Mouse (Mus musculus): ENCODE data around the gene 4931406P16Rik. TPM values are rescaled to one million over a fixed set of nuclear protein-coding genes. Genes with fewer than 3 reads are reported as not detected.

The 4931406P16Rik gene
- 30.6 and 32.0 TPM in 2 replicates for polyA plus RNA-seq (2012; rRNA removed)

GRCm38 (mm10) chr7:34313443-34313875, at the start of gene 4931406P16Rik:
TSS of gene 4931406P16Rik (minus strand) at chr7:34313551.
- Histone ChIP-seq H3K4me3 (ENCODE audit: insufficient read depth, low read length) (peak within 1 kb of the TSS; percentile 95), H3K4me1 (ENCODE audit: control insufficient read depth, insufficient read depth, low read length) (peaks cover 8% of the 10 kb centered on the region; the same call in 1 of the 2 replicates), H3K27ac (ENCODE audit: insufficient read depth, low read length) (peak within 1 kb of the TSS; percentile 95)
- TF ChIP-seq POLR2A (IDR thresholded peaks at IDR 0.05; ENCODE audit: extremely low read depth, insufficient read depth, low read length) = peak; percentile 59; the same call in 1 of the 2 replicates
- no peak for TF ChIP-seq CTCF (IDR thresholded peaks at IDR 0.05; ENCODE audit: extremely low read depth, insufficient read depth, low read length)

GRCm38 (mm10) chr7:34355629-34356028, 42.3 kb upstream of the 4931406P16Rik start:
- Histone ChIP-seq H3K27ac (ENCODE audit: insufficient read depth, low read length) (no peak overlapping the region), H3K4me3 (ENCODE audit: insufficient read depth, low read length) (no peak overlapping the region), H3K4me1 (ENCODE audit: control insufficient read depth, insufficient read depth, low read length) (no peaks in the 10 kb centered on the region)
- no peak for TF ChIP-seq CTCF (IDR thresholded peaks at IDR 0.05; ENCODE audit: extremely low read depth, insufficient read depth, low read length)
- no peak for TF ChIP-seq POLR2A (IDR thresholded peaks at IDR 0.05; ENCODE audit: extremely low read depth, insufficient read depth, low read length)

GRCm38 (mm10) chr7:34351997-34352396, 38.6 kb upstream of the 4931406P16Rik start:
- Histone ChIP-seq H3K4me3 (ENCODE audit: insufficient read depth, low read length) (no peak overlapping the region), H3K4me1 (ENCODE audit: control insufficient read depth, insufficient read depth, low read length) (no peaks in the 10 kb centered on the region; the same call in 1 of the 2 replicates), H3K27ac (ENCODE audit: insufficient read depth, low read length) (no peak overlapping the region)
- TF ChIP-seq POLR2A (IDR thresholded peaks at IDR 0.05; ENCODE audit: extremely low read depth, insufficient read depth, low read length) (no peak), CTCF (IDR thresholded peaks at IDR 0.05; ENCODE audit: extremely low read depth, insufficient read depth, low read length) (peak; percentile 39)

GRCm38 (mm10) chr7:34350166-34350565, 36.8 kb upstream of the 4931406P16Rik start:
- no peaks in the 10 kb centered on the region; the same call in 1 of the 2 replicates for H3K4me1 ChIP-seq (ENCODE audit: control insufficient read depth, insufficient read depth, low read length)
- no peak overlapping the region for H3K4me3 ChIP-seq (ENCODE audit: insufficient read depth, low read length)
- no peak overlapping the region for H3K27ac ChIP-seq (ENCODE audit: insufficient read depth, low read length)
- TF ChIP-seq CTCF (IDR thresholded peaks at IDR 0.05; ENCODE audit: extremely low read depth, insufficient read depth, low read length) (no peak), POLR2A (IDR thresholded peaks at IDR 0.05; ENCODE audit: extremely low read depth, insufficient read depth, low read length) (no peak)

GRCm38 (mm10) chr7:34348011-34348410, 34.7 kb upstream of the 4931406P16Rik start:
- Histone ChIP-seq H3K4me3 (ENCODE audit: insufficient read depth, low read length) (no peak overlapping the region), H3K27ac (ENCODE audit: insufficient read depth, low read length) (no peak overlapping the region), H3K4me1 (ENCODE audit: control insufficient read depth, insufficient read depth, low read length) (no peaks in the 10 kb centered on the region; the same call in 1 of the 2 replicates)
- no peak for TF ChIP-seq CTCF (IDR thresholded peaks at IDR 0.05; ENCODE audit: extremely low read depth, insufficient read depth, low read length)
- no peak for TF ChIP-seq POLR2A (IDR thresholded peaks at IDR 0.05; ENCODE audit: extremely low read depth, insufficient read depth, low read length)

GRCm38 (mm10) chr7:34347041-34347440, 33.7 kb upstream of the 4931406P16Rik start:
- Histone ChIP-seq H3K27ac (ENCODE audit: insufficient read depth, low read length) (no peak overlapping the region), H3K4me1 (ENCODE audit: control insufficient read depth, insufficient read depth, low read length) (no peaks in the 10 kb centered on the region; the same call in 1 of the 2 replicates), H3K4me3 (ENCODE audit: insufficient read depth, low read length) (no peak overlapping the region)
- TF ChIP-seq CTCF (IDR thresholded peaks at IDR 0.05; ENCODE audit: extremely low read depth, insufficient read depth, low read length) (no peak), POLR2A (IDR thresholded peaks at IDR 0.05; ENCODE audit: extremely low read depth, insufficient read depth, low read length) (no peak)

- Histone ChIP-seq H3K27ac (ENCODE audit: insufficient read depth, low read length) (no peak overlapping the region), H3K4me3 (ENCODE audit: insufficient read depth, low read length) (no peak overlapping the region)
Observed at GRCm38 (mm10) chr7:34346505-34346904, 33.2 kb upstream of the 4931406P16Rik start.

GRCm38 (mm10) chr7:34342040-34342793, 28.9 kb upstream of the 4931406P16Rik start:
- Histone ChIP-seq H3K4me1 (ENCODE audit: control insufficient read depth, insufficient read depth, low read length) (no peaks in the 10 kb centered on the region), H3K4me3 (ENCODE audit: insufficient read depth, low read length) (no peak overlapping the region), H3K27ac (ENCODE audit: insufficient read depth, low read length) (no peak overlapping the region)
- TF ChIP-seq POLR2A (IDR thresholded peaks at IDR 0.05; ENCODE audit: extremely low read depth, insufficient read depth, low read length) (no peak), CTCF (IDR thresholded peaks at IDR 0.05; ENCODE audit: extremely low read depth, insufficient read depth, low read length) (no peak)

More at GRCm38 (mm10) chr7:34346505-34346904, 33.2 kb upstream of the 4931406P16Rik start:
- H3K4me1 ChIP-seq (ENCODE audit: control insufficient read depth, insufficient read depth, low read length) = no peaks in the 10 kb centered on the region; the same call in 1 of the 2 replicates
- no peak for TF ChIP-seq CTCF (IDR thresholded peaks at IDR 0.05; ENCODE audit: extremely low read depth, insufficient read depth, low read length)
- no peak for TF ChIP-seq POLR2A (IDR thresholded peaks at IDR 0.05; ENCODE audit: extremely low read depth, insufficient read depth, low read length)

GRCm38 (mm10) chr7:34340841-34341240, 27.5 kb upstream of the 4931406P16Rik start:
- Histone ChIP-seq H3K4me1 (ENCODE audit: control insufficient read depth, insufficient read depth, low read length) (no peaks in the 10 kb centered on the region), H3K4me3 (ENCODE audit: insufficient read depth, low read length) (no peak overlapping the region), H3K27ac (ENCODE audit: insufficient read depth, low read length) (no peak overlapping the region)
- TF ChIP-seq CTCF (IDR thresholded peaks at IDR 0.05; ENCODE audit: extremely low read depth, insufficient read depth, low read length) = no peak
- no peak for TF ChIP-seq POLR2A (IDR thresholded peaks at IDR 0.05; ENCODE audit: extremely low read depth, insufficient read depth, low read length)

GRCm38 (mm10) chr7:34339164-34339489, 25.8 kb upstream of the 4931406P16Rik start:
- Histone ChIP-seq H3K4me3 (ENCODE audit: insufficient read depth, low read length) (no peak overlapping the region), H3K4me1 (ENCODE audit: control insufficient read depth, insufficient read depth, low read length) (no peaks in the 10 kb centered on the region), H3K27ac (ENCODE audit: insufficient read depth, low read length) (no peak overlapping the region)
- TF ChIP-seq POLR2A (IDR thresholded peaks at IDR 0.05; ENCODE audit: extremely low read depth, insufficient read depth, low read length) (no peak), CTCF (IDR thresholded peaks at IDR 0.05; ENCODE audit: extremely low read depth, insufficient read depth, low read length) (no peak)
